Mouse (Mus musculus) limb, embryonic 10.5 days (tissue): ENCODE measurements around the gene Pvalb. TPM values are rescaled to one million over a fixed set of nuclear protein-coding genes. Genes with fewer than 3 reads are reported as not detected.

ENCODE experiments used
- DNase-seq: peaks from one replicate; pipeline ENCODE4 v3.0.0-alpha.2; 2017; ENCODE audit warnings: low spot score
- H3K27ac ChIP-seq: fragments of 300-500 bp; sonication (generic); 2 replicates; pipeline ENCODE4 v1.5.1; 2016; ENCODE audit warnings: mild to moderate bottlenecking
- H3K27me3 ChIP-seq: fragments of 300-500 bp; sonication (generic); 2 replicates; pipeline ENCODE4 v1.6.1; 2016; ENCODE audit warnings: low read depth, mild to moderate bottlenecking; ENCODE audit not compliant: poor library complexity, severe bottlenecking
- H3K36me3 ChIP-seq: fragments of 300-500 bp; sonication (generic); 2 replicates; pipeline ENCODE4 v1.6.1; 2016; ENCODE audit warnings: mild to moderate bottlenecking, moderate library complexity
- H3K4me1 ChIP-seq: fragments of 300-500 bp; sonication (generic); 2 replicates; pipeline ENCODE4 v1.6.1; 2016
- H3K4me3 ChIP-seq: fragments of 300-500 bp; sonication (generic); 2 replicates; pipeline ENCODE4 v1.5.1; 2016; ENCODE audit warnings: mild to moderate bottlenecking, moderate library complexity
- H3K9me3 ChIP-seq: fragments of 300-500 bp; sonication (generic); replicated peaks from 2 replicates; pipeline ENCODE4 v1.6.1; 2016; ENCODE audit warnings: mild to moderate bottlenecking
- WGBS: fragments of 180-500 bp; shearing (Covaris S2); methylation state at CpG from one replicate; pipeline ENCODE4 v1.1.7; 2016; 5-methylcytosine and 5-hydroxymethylcytosine counted together
- polyA plus RNA-seq: library from polyadenylated mRNA; unstranded; fragments of >200 nt; fragmentation: Nextera tagmentation; extraction: Ambion mirVana; gene quantifications from 2 replicates; pipeline ENCODE4 v1.2.1, GENCODE M21; 2016

Pvalb gene
- not detected in 2 replicates for polyA plus RNA-seq

GRCm38 (mm10) chr15:78206312-78206711 lies at the start of gene Pvalb:
TSS of gene Pvalb (minus strand) at chr15:78206400.
- H3K36me3 ChIP-seq = no peaks in the 10 kb centered on the region
- peaks cover 51% of the 10 kb centered on the region for H3K27me3 ChIP-seq
- no peak within 1 kb of the TSS for H3K4me3 ChIP-seq
- no peaks in the 10 kb centered on the region for H3K9me3 ChIP-seq
- no peak within 1 kb of the TSS for H3K27ac ChIP-seq
- H3K4me1 ChIP-seq = peaks cover 9% of the 10 kb centered on the region
- no peak for DNase-seq
- WGBS = 86% methylated on average over 7 of the region's 7 CpGs

GRCm38 (mm10) chr15:78254751-78255150 lies 48.6 kb upstream of the Pvalb start:
- Histone ChIP-seq H3K4me3 (no peak overlapping the region), H3K4me1 (no peaks in the 10 kb centered on the region), H3K36me3 (no peaks in the 10 kb centered on the region), H3K9me3 (no peaks in the 10 kb centered on the region), H3K27ac (no peak overlapping the region), H3K27me3 (peaks cover 25% of the 10 kb centered on the region)
- DNase-seq = peak; percentile 57
- whole genome bisulfite sequencing = 27% methylated on average over 20 of the region's 20 CpGs

GRCm38 (mm10) chr15:78248410-78248809 lies 42.2 kb upstream of the Pvalb start:
- Histone ChIP-seq H3K36me3 (no peaks in the 10 kb centered on the region), H3K27ac (no peak overlapping the region), H3K4me3 (no peak overlapping the region), H3K9me3 (no peaks in the 10 kb centered on the region), H3K27me3 (no peaks in the 10 kb centered on the region), H3K4me1 (no peaks in the 10 kb centered on the region)
- WGBS = 79% methylated on average over 3 of the region's 3 CpGs
- no peak for DNase-seq

- Histone ChIP-seq H3K27ac (no peak overlapping the region), H3K36me3 (no peaks in the 10 kb centered on the region), H3K9me3 (no peaks in the 10 kb centered on the region), H3K4me3 (no peak overlapping the region), H3K27me3 (no peaks in the 10 kb centered on the region), H3K4me1 (no peaks in the 10 kb centered on the region)
- DNase-seq = no peak
- 78% methylated on average over 2 of the region's 2 CpGs for WGBS
These were observed 41.5 kb upstream of the Pvalb start for GRCm38 (mm10) chr15:78247659-78248058.

- Histone ChIP-seq H3K36me3 (no peaks in the 10 kb centered on the region), H3K4me1 (peaks cover 4% of the 10 kb centered on the region), H3K9me3 (no peaks in the 10 kb centered on the region), H3K4me3 (no peak overlapping the region), H3K27me3 (no peaks in the 10 kb centered on the region), H3K27ac (no peak overlapping the region)
- 79% methylated on average over 18 of the region's 18 CpGs for WGBS
- no peak for DNase-seq
These were observed 40.2 kb upstream of the Pvalb start for GRCm38 (mm10) chr15:78246143-78247116.

GRCm38 (mm10) chr15:78244695-78245492 lies 38.7 kb upstream of the Pvalb start, which contains the start of gene Ncf4:
TSS of gene Ncf4 (plus strand) at chr15:78244801.
- H3K4me1 ChIP-seq = peaks cover 14% of the 10 kb centered on the region
- no peak for DNase-seq
- H3K36me3 ChIP-seq = no peaks in the 10 kb centered on the region
- no peaks in the 10 kb centered on the region for H3K9me3 ChIP-seq
- no peaks in the 10 kb centered on the region for H3K27me3 ChIP-seq
- no peak within 1 kb of the TSS; the same call in 1 of the 2 replicates for H3K27ac ChIP-seq
- WGBS = 71% methylated on average over 7 of the region's 7 CpGs
- H3K4me3 ChIP-seq = no peak within 1 kb of the TSS

- WGBS = 80% methylated on average over 6 of the region's 6 CpGs
These were observed 37.6 kb upstream of the Pvalb start for GRCm38 (mm10) chr15:78243774-78244173.

GRCm38 (mm10) chr15:78243061-78243460 lies 36.9 kb upstream of the Pvalb start:
- no peaks in the 10 kb centered on the region for H3K9me3 ChIP-seq
- no peak for DNase-seq
- H3K4me3 ChIP-seq = no peak overlapping the region
- no peak overlapping the region for H3K27ac ChIP-seq
- H3K4me1 ChIP-seq = peaks cover 14% of the 10 kb centered on the region
- 84% methylated on average over 8 of the region's 8 CpGs for WGBS
- no peaks in the 10 kb centered on the region for H3K36me3 ChIP-seq
- no peaks in the 10 kb centered on the region for H3K27me3 ChIP-seq

More at GRCm38 (mm10) chr15:78243774-78244173, 37.6 kb upstream of the Pvalb start:
- no peak overlapping the region for H3K4me3 ChIP-seq
- H3K36me3 ChIP-seq = no peaks in the 10 kb centered on the region
- H3K27me3 ChIP-seq = no peaks in the 10 kb centered on the region
- H3K4me1 ChIP-seq = peaks cover 14% of the 10 kb centered on the region
- H3K9me3 ChIP-seq = no peaks in the 10 kb centered on the region
- no peak overlapping the region; the same call in 1 of the 2 replicates for H3K27ac ChIP-seq
- no peak for DNase-seq

- Histone ChIP-seq H3K4me1 (peaks cover 14% of the 10 kb centered on the region), H3K9me3 (no peaks in the 10 kb centered on the region), H3K36me3 (no peaks in the 10 kb centered on the region), H3K4me3 (no peak overlapping the region), H3K27me3 (no peaks in the 10 kb centered on the region), H3K27ac (no peak overlapping the region)
- WGBS = 52% methylated on average over 11 of the region's 11 CpGs
- DNase-seq = no peak
These were observed 35.1 kb upstream of the Pvalb start for GRCm38 (mm10) chr15:78241335-78241734.

- Histone ChIP-seq H3K9me3 (no peaks in the 10 kb centered on the region), H3K4me3 (no peak overlapping the region), H3K4me1 (peaks cover 16% of the 10 kb centered on the region), H3K36me3 (no peaks in the 10 kb centered on the region), H3K27ac (no peak overlapping the region), H3K27me3 (no peaks in the 10 kb centered on the region)
- no peak for DNase-seq
- 65% methylated on average over 14 of the region's 14 CpGs for WGBS
These were observed 33.9 kb upstream of the Pvalb start for GRCm38 (mm10) chr15:78239956-78240617.

- peaks cover 16% of the 10 kb centered on the region for H3K4me1 ChIP-seq
- no peaks in the 10 kb centered on the region for H3K27me3 ChIP-seq
- no peak overlapping the region for H3K27ac ChIP-seq
- H3K9me3 ChIP-seq = no peaks in the 10 kb centered on the region
- WGBS = 31% methylated on average over 10 of the region's 10 CpGs
- H3K4me3 ChIP-seq = no peak overlapping the region
- H3K36me3 ChIP-seq = no peaks in the 10 kb centered on the region
- peak; percentile 70 for DNase-seq
These were observed 33.3 kb upstream of the Pvalb start for GRCm38 (mm10) chr15:78239453-78239852.

GRCm38 (mm10) chr15:78234823-78235509 lies 28.8 kb upstream of the Pvalb start:
- WGBS = 71% methylated on average over 5 of the region's 5 CpGs
- no peak for DNase-seq
- Histone ChIP-seq H3K4me1 (0 out of 2 replicates have a peak, but pooled peaks cover 2% of the 10 kb centered on the region), H3K4me3 (no peak overlapping the region), H3K9me3 (no peaks in the 10 kb centered on the region), H3K36me3 (no peaks in the 10 kb centered on the region), H3K27me3 (no peaks in the 10 kb centered on the region), H3K27ac (no peak overlapping the region)
